Mouse (Mus musculus) liver, embryonic 16.5 days (tissue): ENCODE results near the gene Rassf8. TPM values are rescaled to one million over a fixed set of nuclear protein-coding genes. Genes with fewer than 3 reads are reported as not detected.

ENCODE experiments used
- ATAC-seq: fragments of 200-750 bp; cut with Nextera tagmentation; 2 replicates; pipeline ENCODE4 v1.8.0; 2017; ENCODE audit warnings: low read depth, mild to moderate bottlenecking, moderate number of reproducible peaks, moderate library complexity
- H3K27ac ChIP-seq: fragments of 300-500 bp; sonication (generic); 2 replicates; pipeline ENCODE4 v1.5.1; 2014; ENCODE audit warnings: mild to moderate bottlenecking, low read length
- H3K27me3 ChIP-seq: fragments of 300-500 bp; sonication (generic); 2 replicates; pipeline ENCODE4 v1.6.1; 2014; ENCODE audit warnings: low read depth, low read length, mixed read lengths; ENCODE audit not compliant: control insufficient read depth, insufficient read depth
- H3K36me3 ChIP-seq: fragments of 300-500 bp; sonication (generic); 2 replicates; pipeline ENCODE4 v1.6.1; 2014; ENCODE audit warnings: mild to moderate bottlenecking; ENCODE audit not compliant: control insufficient read depth, insufficient read depth
- H3K4me1 ChIP-seq: fragments of 300-500 bp; sonication (generic); 2 replicates; pipeline ENCODE4 v1.6.1; 2014; ENCODE audit warnings: low read depth, low read length, mixed read lengths; ENCODE audit not compliant: control insufficient read depth
- H3K4me2 ChIP-seq: fragments of 300-500 bp; sonication (generic); 2 replicates; pipeline ENCODE4 v1.6.1; 2014; ENCODE audit warnings: low read depth, low read length, mixed read lengths
- H3K4me3 ChIP-seq: fragments of 300-500 bp; sonication (generic); 2 replicates; pipeline ENCODE4 v1.5.1; 2014; ENCODE audit warnings: low read depth, mild to moderate bottlenecking, low read length
- H3K9ac ChIP-seq: fragments of 300-500 bp; sonication (generic); 2 replicates; pipeline ENCODE4 v1.6.1; 2014; ENCODE audit warnings: low read depth, low read length
- H3K9me3 ChIP-seq: fragments of 300-500 bp; sonication (generic); replicated peaks from 2 replicates; pipeline ENCODE4 v1.6.1; 2016; ENCODE audit warnings: low read length; ENCODE audit not compliant: control insufficient read depth
- WGBS: fragments of 180-500 bp; shearing (Covaris S2); extraction: QIAGEN DNeasy Blood & Tissue Kit; methylation state at CpG from one replicate; pipeline ENCODE4 v1.1.7; 2014; ENCODE audit not compliant: insufficient replicate concordance; 5-methylcytosine and 5-hydroxymethylcytosine counted together
- polyA plus RNA-seq: library from polyadenylated mRNA; unstranded; fragments of >200 nt; fragmentation: Nextera tagmentation; extraction: Ambion mirVana; gene quantifications from 2 replicates; pipeline ENCODE4 v1.2.1, GENCODE M21; 2015

Rassf8 gene
- polyA plus RNA-seq, 1 experiment from 2014 or later: 1.6 TPM

- H3K4me2 ChIP-seq: no peak overlapping the region
- H3K9me3 ChIP-seq: no peaks in the 10 kb centered on the region
- no peak overlapping the region for H3K9ac ChIP-seq
- no peak for ATAC-seq
- H3K27ac ChIP-seq: no peak overlapping the region
- WGBS: 63% methylated on average over 9 of the region's 9 CpGs
- H3K4me3 ChIP-seq: no peak overlapping the region
- H3K27me3 ChIP-seq: no peaks in the 10 kb centered on the region
- no peaks in the 10 kb centered on the region for H3K36me3 ChIP-seq
- no peaks in the 10 kb centered on the region; the same call in 1 of the 2 replicates for H3K4me1 ChIP-seq
Measured at GRCm38 (mm10) chr6:145819151-145819550, 72.6 kb downstream of the Rassf8 start.

- no peak for ATAC-seq
- Histone ChIP-seq H3K9me3 (no peaks in the 10 kb centered on the region), H3K27me3 (no peaks in the 10 kb centered on the region), H3K4me3 (no peak overlapping the region), H3K4me2 (no peak overlapping the region), H3K9ac (no peak overlapping the region), H3K4me1 (no peaks in the 10 kb centered on the region; the same call in 1 of the 2 replicates), H3K36me3 (no peaks in the 10 kb centered on the region), H3K27ac (no peak overlapping the region)
- WGBS: 51% methylated on average over 5 of the region's 5 CpGs
Measured at GRCm38 (mm10) chr6:145822218-145822617, 75.7 kb downstream of the Rassf8 start.

- Histone ChIP-seq H3K27me3 (no peaks in the 10 kb centered on the region), H3K9me3 (no peaks in the 10 kb centered on the region), H3K4me3 (no peak overlapping the region), H3K4me1 (no peaks in the 10 kb centered on the region; the same call in 1 of the 2 replicates), H3K9ac (no peak overlapping the region), H3K36me3 (no peaks in the 10 kb centered on the region), H3K4me2 (no peak overlapping the region), H3K27ac (peak overlapping the region; percentile 6; the same call in 1 of the 2 replicates)
- WGBS: 48% methylated on average over 6 of the region's 6 CpGs
- peak; percentile 86 for ATAC-seq
Measured at GRCm38 (mm10) chr6:145823103-145823502, 76.6 kb downstream of the Rassf8 start.

GRCm38 (mm10) chr6:145823588-145824234 is 77.2 kb downstream of the Rassf8 start:
- Histone ChIP-seq H3K4me3 (no peak overlapping the region), H3K27ac (peak overlapping the region; percentile 6; the same call in 1 of the 2 replicates), H3K27me3 (no peaks in the 10 kb centered on the region), H3K4me1 (no peaks in the 10 kb centered on the region; the same call in 1 of the 2 replicates), H3K9ac (no peak overlapping the region), H3K36me3 (no peaks in the 10 kb centered on the region), H3K4me2 (no peak overlapping the region), H3K9me3 (no peaks in the 10 kb centered on the region)
- ATAC-seq: no peak
- 21% methylated on average over 5 of the region's 5 CpGs for WGBS

- Histone ChIP-seq H3K9ac (no peak overlapping the region), H3K27ac (no peak overlapping the region), H3K4me3 (no peak overlapping the region), H3K27me3 (no peaks in the 10 kb centered on the region), H3K4me1 (no peaks in the 10 kb centered on the region; the same call in 1 of the 2 replicates), H3K4me2 (no peak overlapping the region), H3K36me3 (no peaks in the 10 kb centered on the region), H3K9me3 (no peaks in the 10 kb centered on the region)
- 61% methylated on average over 4 of the region's 4 CpGs for WGBS
- ATAC-seq: no peak
Measured at GRCm38 (mm10) chr6:145826305-145826704, 79.8 kb downstream of the Rassf8 start.

GRCm38 (mm10) chr6:145829062-145829835 is 82.7 kb downstream of the Rassf8 start:
- H3K4me1 ChIP-seq: no peaks in the 10 kb centered on the region
- no peak overlapping the region for H3K4me2 ChIP-seq
- 54% methylated on average over 16 of the region's 16 CpGs for WGBS

DNA sequence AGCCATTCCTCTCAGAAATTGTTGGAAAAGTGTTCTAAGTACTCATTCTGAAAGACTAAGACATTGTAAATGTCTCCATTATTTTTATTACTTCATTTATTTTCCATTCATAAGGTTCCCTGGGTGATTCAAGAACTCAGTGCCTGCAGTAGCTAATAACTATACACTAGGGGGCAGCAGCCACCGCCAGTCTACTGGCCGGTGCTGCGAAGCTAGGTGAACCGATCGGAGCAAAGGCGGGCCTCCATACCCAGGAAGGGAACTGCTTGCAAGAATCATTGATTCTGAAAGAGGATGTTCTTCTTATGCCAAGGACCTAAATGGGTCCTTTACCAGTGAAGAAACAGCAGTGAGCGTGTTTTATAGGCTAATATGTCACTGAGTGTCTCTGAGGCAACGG is 83.6 kb downstream of the Rassf8 start:
- no peak for ATAC-seq
- H3K27me3 ChIP-seq: no peaks in the 10 kb centered on the region
- H3K27ac ChIP-seq: no peak overlapping the region
- H3K4me3 ChIP-seq: no peak overlapping the region
- WGBS: 16% methylated on average over 8 of the region's 8 CpGs
- no peak overlapping the region for H3K4me2 ChIP-seq
- H3K9me3 ChIP-seq: no peaks in the 10 kb centered on the region
- H3K9ac ChIP-seq: no peak overlapping the region
- H3K36me3 ChIP-seq: no peaks in the 10 kb centered on the region
- no peaks in the 10 kb centered on the region for H3K4me1 ChIP-seq

More at GRCm38 (mm10) chr6:145829062-145829835, 82.7 kb downstream of the Rassf8 start:
- Histone ChIP-seq H3K27me3 (no peaks in the 10 kb centered on the region), H3K9ac (no peak overlapping the region), H3K27ac (no peak overlapping the region), H3K36me3 (no peaks in the 10 kb centered on the region), H3K4me3 (no peak overlapping the region), H3K9me3 (no peaks in the 10 kb centered on the region)
- ATAC-seq: peak; percentile 63

- WGBS: 56% methylated on average over 9 of the region's 9 CpGs
Measured at GRCm38 (mm10) chr6:145830617-145831016, 84.1 kb downstream of the Rassf8 start.

GRCm38 (mm10) chr6:145832927-145833326 is 86.4 kb downstream of the Rassf8 start:
- Histone ChIP-seq H3K4me3 (no peak overlapping the region), H3K9me3 (no peaks in the 10 kb centered on the region), H3K27me3 (no peaks in the 10 kb centered on the region), H3K9ac (no peak overlapping the region), H3K27ac (no peak overlapping the region), H3K36me3 (no peaks in the 10 kb centered on the region), H3K4me2 (no peak overlapping the region), H3K4me1 (no peaks in the 10 kb centered on the region)
- no peak for ATAC-seq
- WGBS: 66% methylated on average over 8 of the region's 8 CpGs

More at GRCm38 (mm10) chr6:145830617-145831016, 84.1 kb downstream of the Rassf8 start:
- no peak overlapping the region for H3K4me2 ChIP-seq
- H3K9me3 ChIP-seq: no peaks in the 10 kb centered on the region
- no peak for ATAC-seq
- no peaks in the 10 kb centered on the region for H3K27me3 ChIP-seq
- H3K4me1 ChIP-seq: no peaks in the 10 kb centered on the region
- no peak overlapping the region for H3K27ac ChIP-seq
- H3K4me3 ChIP-seq: no peak overlapping the region
- H3K36me3 ChIP-seq: no peaks in the 10 kb centered on the region
- H3K9ac ChIP-seq: no peak overlapping the region
